Mouse (Mus musculus) heart, postnatal 0 days (tissue): Measurements from ENCODE around the gene Aifm2. TPM values are rescaled to one million over a fixed set of nuclear protein-coding genes. Genes with fewer than 3 reads are reported as not detected.

ENCODE experiments used
- ATAC-seq: fragments of 200-750 bp; cut with Nextera tagmentation; 2 replicates; pipeline ENCODE4 v1.8.0; 2017; ENCODE audit warnings: low read depth, moderate number of reproducible peaks, moderate library complexity; ENCODE audit not compliant: insufficient read depth
- DNase-seq: peaks from one replicate; pipeline ENCODE4 v3.0.0-alpha.2; 2016; ENCODE audit warnings: low spot score
- H3K27ac ChIP-seq: fragments of 300-500 bp; sonication (generic); 2 replicates; pipeline ENCODE4 v1.5.1; 2014; ENCODE audit warnings: low read depth, mild to moderate bottlenecking
- H3K27me3 ChIP-seq: fragments of 300-500 bp; sonication (generic); 2 replicates; pipeline ENCODE4 v1.6.1; 2014; ENCODE audit warnings: low read length, mixed read lengths; ENCODE audit not compliant: control insufficient read depth, insufficient read depth
- H3K36me3 ChIP-seq: fragments of 300-500 bp; sonication (generic); replicated peaks from 2 replicates; pipeline ENCODE4 v1.6.1; 2014; ENCODE audit warnings: low read length, mixed read lengths; ENCODE audit not compliant: control insufficient read depth, insufficient read depth
- H3K4me1 ChIP-seq: fragments of 300-500 bp; sonication (generic); 2 replicates; pipeline ENCODE4 v1.6.1; 2014; ENCODE audit warnings: antibody characterized with exemption; ENCODE audit not compliant: control insufficient read depth, insufficient read depth
- H3K4me2 ChIP-seq: fragments of 300-500 bp; sonication (generic); 2 replicates; pipeline ENCODE4 v1.6.1; 2014; ENCODE audit warnings: low read depth, mild to moderate bottlenecking, low read length, moderate library complexity
- H3K4me3 ChIP-seq: fragments of 300-500 bp; sonication (generic); 2 replicates; pipeline ENCODE4 v1.5.1; 2014; ENCODE audit warnings: low read depth, low read length
- H3K9ac ChIP-seq: fragments of 300-500 bp; sonication (generic); replicated peaks from 2 replicates; pipeline ENCODE4 v1.6.1; 2014; ENCODE audit warnings: low read depth, low read length, mixed read lengths
- H3K9me3 ChIP-seq: fragments of 300-500 bp; sonication (generic); replicated peaks from 2 replicates; pipeline ENCODE4 v1.6.1; 2016; ENCODE audit warnings: low read length; ENCODE audit not compliant: control insufficient read depth
- CTCF ChIP-seq: IDR thresholded peaks from 2 replicates; pipeline ENCODE4 v1.5.1; 2016; ENCODE audit warnings: antibody characterized with exemption, control low read depth, low read depth
- EP300 ChIP-seq: IDR thresholded peaks from 2 replicates; pipeline ENCODE4 v1.6.1; 2016; ENCODE audit warnings: antibody characterized with exemption, low read depth
- WGBS: fragments of 180-500 bp; shearing (Covaris S2); extraction: QIAGEN DNeasy Blood & Tissue Kit; methylation state at CpG from one replicate; pipeline ENCODE4 v1.1.7; 2014; 5-methylcytosine and 5-hydroxymethylcytosine counted together
- polyA plus RNA-seq: library from polyadenylated mRNA; unstranded; fragments of >200 nt; fragmentation: Nextera tagmentation; extraction: Ambion mirVana; gene quantifications from 2 replicates; pipeline ENCODE4 v1.2.1, GENCODE M21; 2015
- total RNA-seq: library from RNA; depleted of rRNA; stranded (reverse); fragments of >200 nt; gene quantifications from 2 replicates; pipeline ENCODE4 v1.2.3, GENCODE M21; 2014; ENCODE audit warnings: low replicate concordance

The Aifm2 gene
- total and polyA plus RNA-seq, 2 experiments from 2014 or later = 34.2 to 53.4 TPM

DNA sequence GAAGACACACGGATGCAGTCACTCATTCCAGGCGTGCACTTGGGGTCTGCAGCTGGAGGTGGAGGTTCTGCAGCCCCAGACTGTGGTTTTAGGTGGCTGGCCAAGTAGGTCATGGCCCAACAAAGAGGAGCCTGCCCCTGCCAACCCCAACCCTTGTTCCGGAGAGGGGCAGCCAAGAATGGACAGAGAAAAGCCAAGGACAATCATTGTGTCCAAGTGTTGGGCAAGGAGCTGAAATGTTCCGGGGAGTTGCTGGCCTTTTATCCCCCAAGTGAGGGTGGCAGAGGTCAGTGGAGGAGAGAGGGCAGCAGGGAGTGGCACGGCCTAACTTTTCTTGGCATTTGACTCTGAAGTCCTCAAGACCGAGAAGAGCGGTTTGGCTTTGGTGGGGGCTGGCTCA lies 5.3 kb downstream of the Aifm2 start:
- peaks cover 8% of the 10 kb centered on the region; the same call in 1 of the 2 replicates for H3K4me1 ChIP-seq
- no peaks in the 10 kb centered on the region for H3K9me3 ChIP-seq
- H3K27me3 ChIP-seq = no peaks in the 10 kb centered on the region
- no peaks in the 10 kb centered on the region for H3K36me3 ChIP-seq
- ATAC-seq (no peak), DNase-seq (no peak)
- H3K4me3 ChIP-seq = no peak overlapping the region
- no peak overlapping the region for H3K9ac ChIP-seq
- TF ChIP-seq EP300 (no peak), CTCF (no peak)
- no peak overlapping the region for H3K4me2 ChIP-seq
- no peak overlapping the region for H3K27ac ChIP-seq
- 86% methylated on average over 7 of the region's 7 CpGs for WGBS

DNA sequence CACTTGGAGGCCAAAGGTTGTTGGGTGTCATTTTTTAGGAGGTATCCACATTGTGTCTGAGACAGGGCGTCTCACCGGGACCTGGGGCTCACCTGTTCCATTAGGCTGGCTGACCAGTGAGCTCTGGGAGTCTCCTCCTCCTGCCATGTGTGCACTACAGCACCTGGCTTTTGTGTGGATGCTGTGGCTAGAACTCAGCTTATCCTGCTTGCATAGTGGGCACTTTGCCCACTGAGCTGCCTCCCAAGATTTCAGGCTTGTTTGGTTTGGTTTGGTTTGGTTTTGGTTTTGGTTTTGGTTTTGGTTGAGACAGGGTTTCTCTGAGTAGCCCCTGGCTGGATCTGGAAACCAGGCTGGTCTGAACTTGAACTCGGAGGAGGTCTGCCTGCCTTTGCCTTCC lies 7.2 kb downstream of the Aifm2 start:
- H3K36me3 ChIP-seq = 0 out of 2 replicates have a peak, but pooled peaks cover 5% of the 10 kb centered on the region
- no peaks in the 10 kb centered on the region for H3K27me3 ChIP-seq
- H3K9me3 ChIP-seq = no peaks in the 10 kb centered on the region
- H3K27ac ChIP-seq = no peak overlapping the region
- 89% methylated on average over 3 of the region's 3 CpGs for WGBS
- ATAC-seq (no peak), DNase-seq (no peak)
- no peak overlapping the region for H3K9ac ChIP-seq
- H3K4me1 ChIP-seq = no peaks in the 10 kb centered on the region; the same call in 1 of the 2 replicates
- no peak overlapping the region for H3K4me2 ChIP-seq
- H3K4me3 ChIP-seq = no peak overlapping the region
- TF ChIP-seq EP300 (no peak), CTCF (no peak)

DNA sequence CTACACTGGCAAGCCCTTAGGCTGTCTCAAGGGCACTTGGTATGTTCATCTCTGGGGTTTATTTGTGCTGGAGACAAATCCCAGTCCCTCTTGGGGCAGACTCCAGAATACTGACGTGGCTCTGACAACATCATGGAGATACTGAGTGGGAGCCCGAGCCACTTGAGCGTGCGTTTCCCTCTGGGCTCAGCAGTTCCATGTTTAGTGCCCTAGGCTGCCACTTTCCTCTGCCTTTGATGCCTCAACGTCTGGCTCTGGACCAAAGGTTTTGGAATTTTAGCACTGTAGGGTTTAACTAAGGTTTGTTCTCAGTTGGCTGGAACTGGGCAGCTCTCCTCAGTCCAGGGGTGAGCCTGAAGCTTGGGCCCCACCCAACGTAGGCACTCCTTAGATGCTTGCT lies 8.2 kb downstream of the Aifm2 start:
- H3K4me1 ChIP-seq = no peaks in the 10 kb centered on the region; the same call in 1 of the 2 replicates
- DNase-seq = peak; percentile 53
- H3K27ac ChIP-seq = peak overlapping the region; percentile 68
- no peaks in the 10 kb centered on the region for H3K9me3 ChIP-seq
- H3K27me3 ChIP-seq = no peaks in the 10 kb centered on the region
- TF ChIP-seq EP300 (no peak), CTCF (no peak)
- H3K9ac ChIP-seq = no peak overlapping the region
- H3K36me3 ChIP-seq = peaks cover 15% of the 10 kb centered on the region
- peak; percentile 82 for ATAC-seq
- H3K4me2 ChIP-seq = no peak overlapping the region
- H3K4me3 ChIP-seq = no peak overlapping the region
- 46% methylated on average over 6 of the region's 6 CpGs for WGBS

DNA sequence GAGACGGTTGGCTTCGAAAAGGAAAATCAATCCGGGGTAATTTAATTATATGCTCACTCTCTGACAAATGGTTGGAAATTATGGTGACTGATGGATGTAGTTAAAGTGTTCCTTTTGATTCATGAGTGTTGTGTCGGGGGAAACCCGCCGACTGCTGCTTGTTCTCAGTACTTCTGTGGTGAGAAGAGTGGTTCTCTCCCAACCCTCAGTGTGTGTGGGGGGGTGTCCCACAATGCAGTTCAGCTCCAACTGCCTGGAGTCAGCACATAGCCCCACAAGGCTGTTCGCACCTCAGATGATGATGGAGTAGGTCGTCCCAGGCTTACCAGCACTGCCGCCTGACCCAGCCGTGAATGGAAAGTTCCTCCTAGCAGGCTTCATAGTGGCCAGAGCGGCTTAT lies 14.1 kb downstream of the Aifm2 start:
- no peak for ATAC-seq

DNA sequence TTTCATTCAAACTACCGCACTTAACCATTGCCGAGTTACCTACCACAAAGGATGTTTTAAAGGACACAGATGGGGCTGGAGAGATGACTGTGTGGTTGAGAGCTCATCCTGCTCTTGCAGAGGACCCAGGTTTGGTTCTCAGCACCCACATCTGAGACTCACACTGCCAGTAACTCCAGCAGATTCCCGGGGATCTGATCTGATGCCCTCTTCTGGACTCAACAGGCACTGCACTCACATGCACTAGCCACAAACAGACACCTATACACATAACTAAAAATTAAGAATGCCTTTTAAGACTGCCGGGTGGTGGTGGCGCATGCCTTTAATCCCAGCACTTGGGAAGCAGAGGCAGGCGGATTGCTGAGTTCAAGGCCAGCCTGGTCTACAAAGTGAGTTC lies 15.1 kb downstream of the Aifm2 start:
- TF ChIP-seq CTCF (no peak), EP300 (no peak)
- no peaks in the 10 kb centered on the region for H3K27me3 ChIP-seq
- DNase-seq = no peak
- no peak overlapping the region for H3K4me3 ChIP-seq
- WGBS = 95% methylated on average over 6 of the region's 6 CpGs
- H3K4me1 ChIP-seq = no peaks in the 10 kb centered on the region
- ATAC-seq = no peak
- H3K27ac ChIP-seq = no peak overlapping the region
- no peak overlapping the region for H3K4me2 ChIP-seq
- H3K9ac ChIP-seq = no peak overlapping the region
- peaks cover 34% of the 10 kb centered on the region for H3K36me3 ChIP-seq
- H3K9me3 ChIP-seq = no peaks in the 10 kb centered on the region

More for the DNA sequence above, 14.1 kb downstream of the Aifm2 start:
- WGBS = 81% methylated on average over 11 of the region's 11 CpGs
- TF ChIP-seq CTCF (no peak), EP300 (no peak)
- H3K36me3 ChIP-seq = peaks cover 34% of the 10 kb centered on the region
- no peak overlapping the region for H3K27ac ChIP-seq
- no peak overlapping the region for H3K9ac ChIP-seq
- DNase-seq = no peak
- no peak overlapping the region for H3K4me3 ChIP-seq
- no peaks in the 10 kb centered on the region for H3K27me3 ChIP-seq
- no peaks in the 10 kb centered on the region for H3K9me3 ChIP-seq
- no peak overlapping the region for H3K4me2 ChIP-seq
- no peaks in the 10 kb centered on the region for H3K4me1 ChIP-seq

DNA sequence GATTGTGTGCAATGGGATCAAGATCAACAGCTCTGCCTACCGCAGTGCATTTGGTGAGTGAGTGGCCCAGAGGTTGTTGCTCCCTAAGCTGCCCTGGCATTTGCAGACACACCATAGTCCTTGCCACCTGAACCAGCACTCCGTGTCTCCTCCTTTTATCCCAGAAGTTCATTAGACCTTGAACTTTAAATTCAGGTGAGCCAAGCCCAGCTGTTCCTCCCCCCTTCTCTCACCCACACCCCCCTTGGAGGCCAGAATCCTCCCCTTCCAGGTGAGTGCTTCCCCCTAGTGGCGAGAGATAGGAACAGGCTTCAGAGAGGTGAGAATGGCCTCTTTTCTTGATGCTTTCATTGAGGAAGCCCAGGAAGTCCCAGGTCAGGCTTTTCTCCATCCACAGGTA lies 19.3 kb downstream of the Aifm2 start:
- Histone ChIP-seq H3K36me3 (peaks cover 28% of the 10 kb centered on the region), H3K9ac (no peak overlapping the region), H3K4me1 (no peaks in the 10 kb centered on the region), H3K4me2 (no peak overlapping the region), H3K27me3 (no peaks in the 10 kb centered on the region), H3K4me3 (no peak overlapping the region), H3K9me3 (no peaks in the 10 kb centered on the region), H3K27ac (no peak overlapping the region)
- TF ChIP-seq EP300 = no peak
- peak; percentile 84 for TF ChIP-seq CTCF
- ATAC-seq (peak; percentile 53; the same call in 1 of the 2 replicates), DNase-seq (peak; percentile 44)
- WGBS = 53% methylated on average over 3 of the region's 3 CpGs
